Mouse (Mus musculus) adrenal gland, postnatal 36 days (tissue): ENCODE measurements at regions not wholly inside any gene's neighbourhood (a gene's known extent, or its start where the extent isn't known, plus 50 kb on each side); places are given as distances from the start of the nearest gene placed in this dataset.

Source experiments
- DNase-seq, 2 experiments: peaks; one replicate each; pipeline ENCODE4 v3.0.0; 2021; ENCODE audit warnings: mixed read lengths in 1 of 2

DNA sequence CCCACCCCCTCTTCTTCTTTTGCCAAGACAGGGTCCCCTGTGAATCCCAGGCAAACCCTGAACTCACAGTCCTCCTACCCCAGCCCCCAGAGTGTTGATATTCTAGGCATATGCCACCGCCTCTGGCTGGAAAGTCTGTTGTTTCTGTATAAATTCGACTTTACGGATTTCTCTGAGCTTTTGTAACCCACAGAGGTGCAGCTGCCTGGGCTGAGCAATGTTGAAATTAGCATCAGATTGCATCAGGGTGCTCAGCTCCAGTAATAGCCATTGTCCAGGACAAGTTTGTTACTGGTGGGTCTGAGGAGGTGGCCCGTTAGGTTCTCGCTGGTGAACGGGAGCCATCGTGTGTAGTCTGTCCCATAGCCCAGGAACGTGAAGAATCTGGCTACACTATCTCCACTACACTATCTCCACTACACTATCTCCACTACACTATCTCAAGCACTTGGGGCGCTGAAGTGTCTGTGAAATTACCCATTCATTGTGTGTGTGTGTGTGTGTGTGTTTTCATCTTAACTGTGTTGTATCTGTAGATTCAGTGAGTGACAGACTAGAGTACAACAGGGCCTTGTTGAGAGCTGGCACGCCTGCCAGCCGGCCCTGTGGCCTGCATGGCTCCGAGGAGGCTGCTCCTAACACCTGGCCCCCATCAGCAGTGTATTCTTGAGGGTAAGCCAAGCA is 92.4 kb upstream of the Hnrnpk start:
- DNase-seq, result no peak

DNA sequence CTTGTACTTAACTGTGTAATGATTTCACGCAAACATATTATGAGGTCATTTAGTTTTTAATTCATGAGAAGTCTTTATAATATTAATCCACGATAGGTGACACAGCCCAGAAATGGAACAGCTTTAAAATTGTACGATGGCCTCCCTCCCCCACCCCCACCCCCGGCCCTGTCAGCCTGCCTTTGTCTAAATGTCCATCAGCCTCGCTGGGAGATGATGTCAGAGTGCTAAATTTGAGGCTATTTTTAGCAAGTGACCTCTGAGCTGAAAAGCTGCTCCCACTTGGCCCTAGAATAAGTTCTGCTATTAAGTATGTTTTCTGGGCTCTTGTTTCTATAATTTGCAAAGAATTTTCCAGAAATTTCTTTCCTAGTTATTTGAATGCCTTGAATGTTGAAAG is 91.6 kb upstream of the Hnrnpk start:
- no peak for DNase-seq

DNA sequence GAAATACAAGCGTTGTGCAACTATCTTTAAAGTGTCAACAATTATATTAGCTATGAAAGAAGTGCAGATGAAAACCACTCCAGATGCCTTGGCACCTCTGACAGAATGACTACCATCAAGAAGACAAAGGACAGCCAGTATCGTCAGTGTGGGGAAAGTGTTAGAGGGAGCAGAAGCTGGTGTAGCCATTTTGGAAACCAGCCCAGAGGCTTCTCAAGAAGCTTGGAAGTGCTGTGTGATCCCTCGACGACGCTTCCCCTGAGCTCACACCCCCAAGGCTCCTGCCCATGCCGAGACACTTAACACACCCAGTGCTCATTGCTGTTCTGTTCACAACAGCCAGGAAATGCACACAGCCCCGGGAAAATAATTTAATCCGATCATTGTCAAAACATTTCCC is 87.7 kb upstream of the Hnrnpk start:
- no peak for DNase-seq

- no peak for DNase-seq
Observed at GRCm38 (mm10) chr13:58485011-58485410, 81.9 kb upstream of the Hnrnpk start.

GRCm38 (mm10) chr13:58482701-58483100 is 79.6 kb upstream of the Hnrnpk start:
- DNase-seq, result no peak

DNA sequence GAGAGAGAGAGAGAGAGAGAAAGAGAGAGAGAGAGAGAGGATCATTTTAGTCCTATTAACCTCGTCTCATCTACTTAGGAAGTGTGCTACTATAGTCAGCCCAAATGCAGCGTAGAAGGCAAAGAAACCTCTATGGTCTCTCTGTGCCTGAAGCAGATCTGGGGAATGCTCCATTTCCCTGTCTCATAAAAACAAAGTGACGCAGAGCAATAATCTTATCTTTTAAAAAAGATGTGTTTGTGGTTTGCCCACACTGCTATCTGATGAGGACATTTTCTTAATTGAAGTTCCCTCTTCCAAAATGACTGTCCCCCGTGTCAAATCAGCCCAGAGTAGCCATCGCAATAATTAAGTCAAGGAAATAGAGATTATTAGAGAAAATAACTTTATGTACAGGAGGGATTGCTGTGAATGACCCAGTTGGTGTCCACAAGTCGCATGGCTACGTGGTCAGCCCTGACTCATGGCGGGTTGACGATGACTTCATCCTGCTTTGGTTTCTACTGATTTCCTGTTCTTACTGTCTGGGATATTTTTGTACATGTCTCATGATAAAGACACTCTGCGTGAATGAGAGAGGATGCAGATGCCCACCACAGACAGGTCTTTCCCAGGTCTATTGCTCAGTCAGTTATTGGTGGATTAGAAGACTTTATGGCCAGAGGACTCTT is 77.9 kb upstream of the Hnrnpk start:
- DNase-seq, result no peak

- no peak for DNase-seq
Observed at GRCm38 (mm10) chr13:58480388-58480927, 77.3 kb upstream of the Hnrnpk start.

DNA sequence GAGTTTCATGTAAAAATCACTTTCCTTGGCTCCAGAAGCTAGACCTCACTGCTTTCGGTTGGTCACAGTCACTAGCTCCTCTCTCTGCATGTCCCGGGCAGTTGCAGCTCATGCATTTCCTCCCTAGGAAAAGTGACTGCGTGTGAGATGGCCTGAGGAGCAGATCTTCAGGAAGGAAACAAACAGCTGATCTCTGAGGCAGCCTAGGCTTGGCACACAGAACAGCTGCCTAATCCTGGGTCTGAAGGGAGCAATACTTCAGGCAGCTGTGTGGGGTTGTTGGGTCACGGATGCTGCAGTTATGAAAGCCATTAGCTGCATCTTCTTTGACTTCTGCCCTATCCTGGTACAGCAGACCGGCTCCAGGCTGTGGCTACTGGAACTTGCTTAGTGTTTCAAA is 75.3 kb upstream of the Hnrnpk start:
- DNase-seq, result no peak

- no peak for DNase-seq
Observed at GRCm38 (mm10) chr13:58477253-58477652, 74.1 kb upstream of the Hnrnpk start.

DNA sequence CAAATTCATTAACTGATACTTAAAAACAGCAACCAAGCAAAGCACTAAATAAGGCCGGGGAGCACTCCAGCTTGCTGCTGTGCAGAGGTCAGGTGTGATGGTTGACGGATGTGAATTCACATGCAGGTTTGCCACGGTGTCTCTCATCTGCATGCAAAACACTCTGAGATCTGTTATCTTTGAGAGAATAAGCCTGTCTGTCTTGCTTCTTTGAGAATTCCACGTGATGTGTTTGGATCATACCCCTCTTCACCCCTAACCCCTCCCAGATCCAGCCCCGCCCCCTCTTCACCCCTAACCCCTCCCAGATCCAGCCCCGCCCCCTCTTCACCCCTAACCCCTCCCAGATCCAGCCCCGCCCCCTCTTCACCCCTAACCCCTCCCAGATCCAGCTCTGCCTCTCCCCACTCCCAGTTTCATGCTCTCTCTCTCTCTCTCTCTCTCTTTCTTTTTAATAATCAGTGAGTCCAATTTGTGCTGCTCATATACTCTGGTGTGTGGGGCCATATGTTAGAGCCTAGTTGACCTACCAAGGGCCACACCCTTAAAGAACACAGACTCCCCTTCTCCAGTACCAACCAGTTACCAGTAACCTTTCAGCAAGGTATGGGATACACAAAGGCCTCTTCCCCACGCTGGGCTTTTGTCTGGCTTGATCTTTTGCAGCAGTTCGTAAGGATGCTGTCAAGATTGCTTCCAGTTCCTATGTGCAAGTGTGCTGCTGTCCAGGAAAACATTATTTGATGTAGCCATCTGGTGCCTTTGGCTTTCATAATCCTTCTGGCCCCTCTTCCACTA is 73.1 kb upstream of the Hnrnpk start:
- no peak for DNase-seq

DNA sequence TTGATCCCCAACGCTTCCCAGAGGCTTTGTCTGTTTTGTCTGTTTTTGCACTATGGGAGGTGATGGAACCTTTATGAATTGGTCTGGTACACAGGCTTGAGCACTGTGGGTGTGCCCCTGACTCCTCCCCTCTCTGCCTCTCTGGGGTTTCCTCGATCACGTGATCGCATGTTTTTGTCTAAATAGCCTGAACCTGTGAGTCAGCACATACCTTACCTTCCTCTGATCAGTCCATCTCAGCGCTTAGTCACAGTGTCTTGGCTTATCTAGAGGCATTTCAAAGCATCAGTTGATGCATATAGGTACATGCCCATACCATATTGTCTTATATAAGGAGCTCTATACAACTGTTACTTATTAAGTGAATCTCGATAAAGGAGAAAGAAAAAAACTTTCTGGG is 72.4 kb upstream of the Hnrnpk start:
- DNase-seq, result no peak

DNA sequence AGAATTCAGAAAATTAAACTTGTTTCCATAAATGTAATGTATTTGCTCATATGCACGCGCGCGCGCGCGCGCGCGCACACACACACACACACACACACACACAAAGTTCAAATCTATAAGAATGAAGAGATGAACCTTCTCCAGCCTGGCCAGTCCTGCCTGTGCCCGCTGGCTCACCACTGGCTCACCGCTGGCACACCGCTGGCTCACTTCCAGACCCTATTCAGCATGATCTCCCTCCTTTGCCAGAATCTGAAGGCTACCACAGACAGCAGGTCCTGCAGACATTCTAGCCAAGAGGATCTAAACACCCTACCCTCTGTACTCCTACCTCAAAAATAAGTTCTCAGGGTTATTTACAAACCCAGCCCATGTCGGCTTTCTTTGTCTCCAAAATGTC is 69.3 kb upstream of the Hnrnpk start:
- DNase-seq, result peak; percentile 69 to 80

DNA sequence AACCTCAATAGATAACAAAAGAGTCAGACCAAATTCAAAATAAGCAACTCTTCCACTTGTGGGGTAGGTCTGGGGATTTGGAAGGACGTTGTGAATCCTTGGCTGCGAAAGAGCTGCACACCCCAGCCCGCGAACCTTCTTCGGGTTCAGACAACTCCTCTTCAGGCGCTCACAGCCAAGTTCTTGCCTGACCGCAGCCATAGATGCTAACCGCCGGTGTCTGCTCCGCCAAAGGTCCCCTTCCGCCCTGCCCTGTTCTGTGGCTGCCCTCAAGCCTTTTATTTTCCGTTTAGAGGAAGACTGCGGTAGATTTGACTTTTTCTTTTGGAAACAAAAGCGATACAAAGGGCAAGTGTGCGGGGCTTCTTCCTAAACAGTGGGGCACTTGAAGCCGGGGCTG is 68.6 kb upstream of the Hnrnpk start:
- DNase-seq, result no peak

GRCm38 (mm10) chr13:58469731-58470130 is 66.6 kb upstream of the Hnrnpk start:
- peak; percentile 9 to 39 for DNase-seq

- DNase-seq, result no peak
Observed at GRCm38 (mm10) chr13:58467097-58467642, 64.0 kb upstream of the Hnrnpk start.

- DNase-seq, result no peak
Observed at GRCm38 (mm10) chr13:58465206-58466104, 62.3 kb upstream of the Hnrnpk start.
